Comparison of ENCODE assay signal across 20 mouse cellular contexts in genomic region chr16:33007436-33007835, GRCm38 (mm10). TPM values are rescaled to one million over a fixed set of nuclear protein-coding genes. Genes with fewer than 3 reads are reported as not detected.
A peak's percentile ranks its signal among the peaks of the same experiment; 100 is the strongest.
DNase-seq lines count a peak whose midpoint lies in the region; ATAC-seq and TF ChIP-seq lines count a peak whose summit lies in the region.
"Had no signal": no experiment of that assay in that cellular context is flagged by ENCODE, and none has a peak within 500 bp of the region (broad histone marks: within the 10 kb centered on the region; RNA-seq: fewer than 3 reads in every experiment).

No protein-coding gene starts in this region.

- H3K9ac ChIP-seq in kidney, embryonic 14.5 days (ENCODE audit: low read depth, low read length) = no peak overlapping the region
- H3K9ac ChIP-seq: heart, embryonic 13.5 days; hindbrain, embryonic 14.5 days; liver, embryonic 13.5 days; lung, embryonic 14.5 days had no signal

- no peak overlapping the region for H3K27ac ChIP-seq in kidney, embryonic 14.5 days (ENCODE audit: low read depth, low read length)
- H3K27ac ChIP-seq: heart, adult 2 months; heart, embryonic 13.5 days; hindbrain, embryonic 14.5 days; liver, embryonic 13.5 days; macrophage had no signal

- no peaks in the 10 kb centered on the region for H3K4me1 ChIP-seq in kidney, embryonic 14.5 days (ENCODE audit: control insufficient read depth, insufficient read depth, low read length)
- H3K4me1 ChIP-seq: liver, embryonic 13.5 days had no signal

- WGBS in kidney, embryonic 14.5 days = 85% methylated on average over 7 of the region's 7 CpGs

- peaks cover 56% of the 10 kb centered on the region for H3K36me3 ChIP-seq in kidney, embryonic 14.5 days (ENCODE audit: control insufficient read depth, insufficient read depth, low read length)

- 0 out of 2 replicates have a peak, but pooled peaks have one; percentile 11 for ATAC-seq in frontal cortex, adult (ENCODE audit: low TSS enrichment)
- no peak for ATAC-seq in kidney, embryonic 14.5 days (ENCODE audit: low FRiP score, low TSS enrichment)
- ATAC-seq: CD4-positive, CD25-positive, alpha-beta regulatory T cell, adult 4 months; forebrain, embryonic 14.5 days; intestine, embryonic 16.5 days; midbrain, embryonic 16.5 days had no signal

- intact Hi-C loops in left cerebral cortex, postnatal 14 days (cut with DNase I) = no loop called here

- no peak for TF ChIP-seq CTCF in brain, embryonic 14.5 days (IDR thresholded peaks at IDR 0.05; ENCODE audit: borderline replicate concordance, extremely low read depth, insufficient read depth, insufficient read length)

- no peak overlapping the region for H3K4me2 ChIP-seq in kidney, embryonic 14.5 days (replicated peaks; ENCODE audit: low read depth, low read length)
- H3K4me2 ChIP-seq: heart, embryonic 13.5 days; hindbrain, embryonic 14.5 days; liver, embryonic 13.5 days; lung, embryonic 14.5 days had no signal

- no peaks in the 10 kb centered on the region for H3K27me3 ChIP-seq in kidney, embryonic 14.5 days (ENCODE audit: control insufficient read depth, insufficient read depth, low read length)
- H3K27me3 ChIP-seq: heart, embryonic 13.5 days; liver, embryonic 13.5 days had no signal

- no peak overlapping the region for H3K4me3 ChIP-seq in kidney, embryonic 14.5 days (ENCODE audit: low read length)
- H3K4me3 ChIP-seq: heart, adult 2 months; heart, embryonic 13.5 days; liver, embryonic 13.5 days had no signal

- no peaks in the 10 kb centered on the region for H3K9me3 ChIP-seq in kidney, embryonic 14.5 days (ENCODE audit: control insufficient read depth, low read length)
- H3K9me3 ChIP-seq: heart, embryonic 13.5 days; liver, embryonic 13.5 days had no signal

- TF ChIP-seq POLR2A in brain, embryonic 14.5 days (IDR thresholded peaks at IDR 0.05; ENCODE audit: borderline replicate concordance, extremely low read depth, insufficient read depth, insufficient read length, poor library complexity, severe bottlenecking) = no peak

- DNase-seq in frontal cortex, postnatal 14 days (ENCODE audit: low spot score in 2 of 2) = no peak
- peak; percentile 38 for DNase-seq in kidney, adult 18-20 months
- DNase-seq in brain, embryonic 14.5 days (ENCODE audit: low read depth) = peak; percentile 30
- DNase-seq in kidney, postnatal 25 days = peak; percentile 62 to 78
- no peak for DNase-seq in left cerebral cortex, postnatal 14 days (ENCODE audit: low spot score in 2 of 2)
- DNase-seq: adrenal gland, postnatal 36 days; gastrocnemius, postnatal 14 days; heart, adult 2 months; heart, postnatal 14 days; liver, embryonic 13.5 days; lung, embryonic 14.5 days had no signal

RNA-seq across cellular contexts. Expression of gene Iqcg, which starts 48.6 kb away (rescaled TPM):
- polyA plus RNA-seq in kidney, embryonic 14.5 days (2014; fragmentation: Nextera tagmentation; extraction: Ambion mirVana) = 5.1 and 5.6 TPM in 2 replicates
- 1.4 and 2.7 TPM in 2 replicates for polyA plus RNA-seq in brain, embryonic 14.5 days (2012; rRNA removed)
- 1 to 10 TPM; 4.4 to 6.2 TPM for total RNA-seq in left cerebral cortex, postnatal 14 days (2021)

RNA-seq across cellular contexts. Expression of gene Rpl35a, which starts 48.8 kb away (rescaled TPM):
- 1,051 and 1,546 TPM in 2 replicates for polyA plus RNA-seq in kidney, embryonic 14.5 days (2014; fragmentation: Nextera tagmentation; extraction: Ambion mirVana)
- polyA plus RNA-seq in brain, embryonic 14.5 days (2012; rRNA removed) = 746 and 817 TPM in 2 replicates
- 100 to 1,000 TPM; 237 to 241 TPM for total RNA-seq in left cerebral cortex, postnatal 14 days (2021)

RNA-seq across cellular contexts. Expression of gene Lmln, which starts 54.9 kb away (rescaled TPM):
- polyA plus RNA-seq in kidney, embryonic 14.5 days (2014; fragmentation: Nextera tagmentation; extraction: Ambion mirVana) = 1.5 and 5.0 TPM in 2 replicates
- 5.8 and 9.6 TPM in 2 replicates for polyA plus RNA-seq in brain, embryonic 14.5 days (2012; rRNA removed)
- 10 to 100 TPM; 17.7 to 20.7 TPM for total RNA-seq in left cerebral cortex, postnatal 14 days (2021)

Comparison
In these comparisons a context has a peak if more than half of its experiments do, and no peak if none do; other contexts are left out.
1. DNase-seq: peak in kidney, adult 18-20 months (single experiment), brain, embryonic 14.5 days (single experiment) and kidney, postnatal 25 days (2 of 2); none in frontal cortex, postnatal 14 days (0 of 2) and left cerebral cortex, postnatal 14 days (0 of 2).